Mouse (Mus musculus): Measurements from ENCODE around the gene Tbc1d10a. TPM values are rescaled to one million over a fixed set of nuclear protein-coding genes. Genes with fewer than 3 reads are reported as not detected.

Gene Tbc1d10a
- polyA plus RNA-seq, 1 experiment from 2014 or later = 28.0 TPM

GRCm38 (mm10) chr11:4235665-4236545, 49.3 kb downstream of the Tbc1d10a start, which contains the start of gene Osm:
Gene Osm, plus strand, starts transcription at chr11:4236420.
- 78% methylated on average over 16 of the region's 16 CpGs for WGBS
- no peak within 1 kb of the TSS for H3K9ac ChIP-seq
- H3K27me3 ChIP-seq = no peaks in the 10 kb centered on the region
- no peaks in the 10 kb centered on the region for H3K36me3 ChIP-seq
- no peak within 1 kb of the TSS for H3K4me3 ChIP-seq
- ATAC-seq (ENCODE audit: low FRiP score) = no peak
- no peak within 1 kb of the TSS for H3K27ac ChIP-seq
- H3K4me2 ChIP-seq = no peak within 1 kb of the TSS
- H3K4me1 ChIP-seq (replicated peaks) = no peaks in the 10 kb centered on the region
- no peaks in the 10 kb centered on the region for H3K9me3 ChIP-seq

GRCm38 (mm10) chr11:4236546-4237067, 50.0 kb downstream of the Tbc1d10a start:
- no peak overlapping the region for H3K4me3 ChIP-seq
- no peak overlapping the region for H3K4me2 ChIP-seq
- no peaks in the 10 kb centered on the region for H3K27me3 ChIP-seq
- H3K36me3 ChIP-seq = no peaks in the 10 kb centered on the region
- no peaks in the 10 kb centered on the region for H3K4me1 ChIP-seq (replicated peaks)
- H3K9me3 ChIP-seq = no peaks in the 10 kb centered on the region
- ATAC-seq (ENCODE audit: low FRiP score) = no peak
- H3K9ac ChIP-seq = no peak overlapping the region
- no peak overlapping the region for H3K27ac ChIP-seq
- 91% methylated on average over 21 of the region's 21 CpGs for WGBS

GRCm38 (mm10) chr11:4237389-4237912, 50.9 kb downstream of the Tbc1d10a start:
- 88% methylated on average over 18 of the region's 18 CpGs for WGBS
- H3K27me3 ChIP-seq = no peaks in the 10 kb centered on the region

GRCm38 (mm10) chr11:4238167-4238566, 51.6 kb downstream of the Tbc1d10a start:
- no peak for ATAC-seq (ENCODE audit: low FRiP score)
- Histone ChIP-seq H3K27me3 (no peaks in the 10 kb centered on the region), H3K4me2 (no peak overlapping the region), H3K4me1 (replicated peaks) (no peaks in the 10 kb centered on the region), H3K4me3 (no peak overlapping the region), H3K9ac (no peak overlapping the region), H3K27ac (no peak overlapping the region), H3K36me3 (no peaks in the 10 kb centered on the region), H3K9me3 (no peaks in the 10 kb centered on the region)
- 91% methylated on average over 6 of the region's 6 CpGs for WGBS

More at GRCm38 (mm10) chr11:4237389-4237912, 50.9 kb downstream of the Tbc1d10a start:
- ATAC-seq (ENCODE audit: low FRiP score) = no peak
- H3K36me3 ChIP-seq = no peaks in the 10 kb centered on the region
- no peak overlapping the region for H3K27ac ChIP-seq
- H3K4me2 ChIP-seq = no peak overlapping the region
- H3K9me3 ChIP-seq = no peaks in the 10 kb centered on the region
- H3K9ac ChIP-seq = no peak overlapping the region
- H3K4me1 ChIP-seq (replicated peaks) = no peaks in the 10 kb centered on the region
- no peak overlapping the region for H3K4me3 ChIP-seq

GRCm38 (mm10) chr11:4239691-4240090, 53.1 kb downstream of the Tbc1d10a start:
- Histone ChIP-seq H3K27me3 (no peaks in the 10 kb centered on the region), H3K4me2 (no peak overlapping the region), H3K9me3 (no peaks in the 10 kb centered on the region), H3K27ac (no peak overlapping the region), H3K36me3 (no peaks in the 10 kb centered on the region), H3K4me3 (no peak overlapping the region), H3K9ac (no peak overlapping the region), H3K4me1 (replicated peaks) (no peaks in the 10 kb centered on the region)
- WGBS = 91% methylated on average over 23 of the region's 23 CpGs
- no peak for ATAC-seq (ENCODE audit: low FRiP score)

GRCm38 (mm10) chr11:4240151-4240550, 53.6 kb downstream of the Tbc1d10a start:
- Histone ChIP-seq H3K9me3 (no peaks in the 10 kb centered on the region), H3K36me3 (no peaks in the 10 kb centered on the region), H3K4me3 (no peak overlapping the region), H3K9ac (no peak overlapping the region), H3K27ac (no peak overlapping the region), H3K4me1 (replicated peaks) (no peaks in the 10 kb centered on the region), H3K27me3 (no peaks in the 10 kb centered on the region), H3K4me2 (no peak overlapping the region)
- WGBS = 81% methylated on average over 7 of the region's 7 CpGs
- ATAC-seq (ENCODE audit: low FRiP score) = no peak

GRCm38 (mm10) chr11:4241180-4241579, 54.6 kb downstream of the Tbc1d10a start:
- Histone ChIP-seq H3K27me3 (no peaks in the 10 kb centered on the region), H3K4me3 (no peak overlapping the region), H3K27ac (no peak overlapping the region), H3K9me3 (no peaks in the 10 kb centered on the region), H3K9ac (no peak overlapping the region), H3K4me1 (replicated peaks) (no peaks in the 10 kb centered on the region), H3K4me2 (no peak overlapping the region), H3K36me3 (no peaks in the 10 kb centered on the region)
- no peak for ATAC-seq (ENCODE audit: low FRiP score)
- 72% methylated on average over 4 of the region's 4 CpGs for WGBS

GRCm38 (mm10) chr11:4246126-4246525, 59.5 kb downstream of the Tbc1d10a start:
- Histone ChIP-seq H3K27ac (no peak overlapping the region), H3K36me3 (no peaks in the 10 kb centered on the region), H3K9ac (no peak overlapping the region), H3K9me3 (no peaks in the 10 kb centered on the region), H3K4me2 (no peak overlapping the region), H3K4me3 (no peak overlapping the region), H3K4me1 (replicated peaks) (no peaks in the 10 kb centered on the region), H3K27me3 (no peaks in the 10 kb centered on the region)
- WGBS = 75% methylated on average over 6 of the region's 6 CpGs
- no peak for ATAC-seq (ENCODE audit: low FRiP score)

- WGBS = 72% methylated on average over 4 of the region's 4 CpGs
- Histone ChIP-seq H3K27me3 (no peaks in the 10 kb centered on the region), H3K36me3 (no peaks in the 10 kb centered on the region), H3K4me1 (replicated peaks) (no peaks in the 10 kb centered on the region), H3K4me3 (no peak overlapping the region), H3K9ac (no peak overlapping the region), H3K27ac (no peak overlapping the region), H3K4me2 (no peak overlapping the region), H3K9me3 (no peaks in the 10 kb centered on the region)
- ATAC-seq (ENCODE audit: low FRiP score) = no peak
Measured at GRCm38 (mm10) chr11:4246623-4247022, 60.0 kb downstream of the Tbc1d10a start.

GRCm38 (mm10) chr11:4247201-4247959, 60.8 kb downstream of the Tbc1d10a start:
- Histone ChIP-seq H3K27ac (no peak overlapping the region), H3K9me3 (no peaks in the 10 kb centered on the region), H3K4me1 (replicated peaks) (no peaks in the 10 kb centered on the region), H3K36me3 (no peaks in the 10 kb centered on the region), H3K4me3 (no peak overlapping the region), H3K9ac (no peak overlapping the region), H3K27me3 (no peaks in the 10 kb centered on the region), H3K4me2 (no peak overlapping the region)
- WGBS = 80% methylated on average over 14 of the region's 14 CpGs
- ATAC-seq (ENCODE audit: low FRiP score) = no peak

- Histone ChIP-seq H3K9me3 (no peaks in the 10 kb centered on the region), H3K4me3 (no peak overlapping the region), H3K27me3 (no peaks in the 10 kb centered on the region), H3K9ac (no peak overlapping the region), H3K4me1 (replicated peaks) (no peaks in the 10 kb centered on the region), H3K4me2 (no peak overlapping the region), H3K36me3 (no peaks in the 10 kb centered on the region), H3K27ac (no peak overlapping the region)
- 98% methylated on average over 3 of the region's 3 CpGs for WGBS
- no peak for ATAC-seq (ENCODE audit: low FRiP score)
Measured at GRCm38 (mm10) chr11:4249151-4249550, 62.6 kb downstream of the Tbc1d10a start.

GRCm38 (mm10) chr11:4250290-4250689, 63.7 kb downstream of the Tbc1d10a start:
- WGBS = 80% methylated on average over 7 of the region's 7 CpGs
- Histone ChIP-seq H3K27me3 (no peaks in the 10 kb centered on the region), H3K4me2 (no peak overlapping the region), H3K36me3 (no peaks in the 10 kb centered on the region), H3K4me3 (no peak overlapping the region), H3K4me1 (replicated peaks) (no peaks in the 10 kb centered on the region), H3K9me3 (no peaks in the 10 kb centered on the region), H3K27ac (no peak overlapping the region), H3K9ac (no peak overlapping the region)
- ATAC-seq (ENCODE audit: low FRiP score) = no peak

All from hindbrain, embryonic 13.5 days (tissue).